Mouse (Mus musculus) cortical plate, adult 2 months (tissue): ENCODE measurements at regions not wholly inside any gene's neighbourhood (a gene's known extent, or its start where the extent isn't known, plus 50 kb on each side); places are given as distances from the start of the nearest gene placed in this dataset.

ENCODE experiments used
- CTCF ChIP-seq: fragments of 200-500 bp; IDR thresholded peaks from 2 replicates; pipeline ENCODE4 v1.5.1; 2011; ENCODE audit warnings: mild to moderate bottlenecking, control low read depth, low read length; ENCODE audit not compliant: insufficient read depth; ENCODE audit errors: extremely low read depth
- POLR2A ChIP-seq: fragments of 200-500 bp; IDR thresholded peaks from 2 replicates; pipeline ENCODE4 v1.6.1; 2011; ENCODE audit warnings: mild to moderate bottlenecking, low read length, control low read depth; ENCODE audit not compliant: insufficient read depth; ENCODE audit errors: extremely low read depth

DNA sequence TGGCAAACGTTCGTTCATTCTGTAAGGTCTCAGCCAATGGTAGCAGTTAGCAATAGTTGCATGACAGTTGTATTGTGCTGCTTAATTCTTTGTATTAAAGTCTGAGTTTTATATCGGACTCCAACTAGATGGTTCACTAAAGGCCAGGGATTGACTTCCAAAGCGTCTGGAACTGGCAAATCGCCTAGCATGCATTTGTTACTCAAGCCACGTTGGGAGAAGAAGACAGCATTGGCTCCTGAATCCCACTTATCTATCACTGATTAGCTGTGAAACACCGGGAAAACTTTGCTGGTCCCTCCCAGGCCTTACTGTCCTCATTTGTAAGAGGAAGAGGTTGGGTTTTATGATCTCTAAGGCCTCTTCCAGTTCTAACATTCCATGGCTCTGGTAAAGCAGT, 124.8 kb upstream of the Igf1 start:
- no peak for TF ChIP-seq POLR2A
- no peak for TF ChIP-seq CTCF
